Mouse (Mus musculus): Measurements from ENCODE around the gene Traf3ip1.

- TF ChIP-seq CTCF (IDR thresholded peaks at IDR 0.05; ENCODE audit: low read depth) (no peak), EP300 (IDR thresholded peaks at IDR 0.05; ENCODE audit: low read depth) (no peak)
Measured at GRCm38 (mm10) chr1:91525838-91526237, 31.4 kb downstream of the Traf3ip1 start.
